Mouse (Mus musculus) forebrain, embryonic 10.5 days (tissue): ENCODE data around the gene Tstd1. TPM values are rescaled to one million over a fixed set of nuclear protein-coding genes. Genes with fewer than 3 reads are reported as not detected.

Experiments used
- DNase-seq: peaks from one replicate; pipeline ENCODE4 v3.0.0-alpha.2; 2017; ENCODE audit warnings: low spot score; ENCODE audit errors: extremely low spot score
- H3K27ac ChIP-seq: fragments of 300-500 bp; sonication (generic); 2 replicates; pipeline ENCODE4 v1.5.1; 2016; ENCODE audit warnings: mild to moderate bottlenecking
- H3K27me3 ChIP-seq: fragments of 300-500 bp; sonication (generic); 2 replicates; pipeline ENCODE4 v1.6.1; 2016; ENCODE audit warnings: mild to moderate bottlenecking; ENCODE audit not compliant: poor library complexity, severe bottlenecking
- H3K36me3 ChIP-seq: fragments of 300-500 bp; sonication (generic); replicated peaks from 2 replicates; pipeline ENCODE4 v1.6.1; 2016; ENCODE audit warnings: mild to moderate bottlenecking, moderate library complexity
- H3K4me1 ChIP-seq: fragments of 300-500 bp; sonication (generic); 2 replicates; pipeline ENCODE4 v1.6.1; 2016
- H3K4me3 ChIP-seq: fragments of 300-500 bp; sonication (generic); 2 replicates; pipeline ENCODE4 v1.5.1; 2016; ENCODE audit warnings: mild to moderate bottlenecking, moderate library complexity
- H3K9me3 ChIP-seq: fragments of 300-500 bp; sonication (generic); 2 replicates; pipeline ENCODE4 v1.6.1; 2016; ENCODE audit warnings: mild to moderate bottlenecking, moderate library complexity
- WGBS: fragments of 180-500 bp; shearing (Covaris S2); methylation state at CpG from one replicate; pipeline ENCODE4 v1.1.7; 2016; 5-methylcytosine and 5-hydroxymethylcytosine counted together
- polyA plus RNA-seq: library from polyadenylated mRNA; unstranded; fragments of >200 nt; fragmentation: Nextera tagmentation; extraction: Ambion mirVana; gene quantifications from 2 replicates; pipeline ENCODE4 v1.2.1, GENCODE M21; 2016

Tstd1 gene
- polyA plus RNA-seq, 1 experiment from 2014 or later: 6.1 TPM

DNA sequence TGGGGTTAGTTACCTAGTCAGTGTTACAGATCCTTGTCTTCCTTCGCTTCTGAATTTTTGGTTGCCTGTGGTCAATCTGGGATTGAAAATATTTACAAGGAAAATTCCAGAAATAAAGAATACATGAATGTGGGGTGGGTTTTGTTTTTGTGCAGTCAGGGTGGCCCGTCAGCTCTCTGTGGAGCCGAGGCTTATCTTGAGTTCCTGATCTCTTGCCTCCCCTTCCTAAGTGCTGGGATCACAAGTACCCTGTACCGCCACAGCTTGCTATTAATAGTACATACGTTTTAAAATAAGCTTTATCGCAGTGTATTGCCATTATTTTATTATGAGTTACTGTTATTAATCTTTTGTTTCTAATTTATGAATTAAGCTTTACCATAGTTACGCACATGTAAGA lies 28.2 kb downstream of the Tstd1 start:
- H3K9me3 ChIP-seq: peaks cover 7% of the 10 kb centered on the region; the same call in 1 of the 2 replicates
- no peaks in the 10 kb centered on the region for H3K36me3 ChIP-seq
- no peaks in the 10 kb centered on the region for H3K4me1 ChIP-seq
- no peaks in the 10 kb centered on the region for H3K27me3 ChIP-seq
- no peak for DNase-seq
- no peak overlapping the region for H3K4me3 ChIP-seq
- WGBS: 88% methylated on average over 7 of the region's 7 CpGs
- no peak overlapping the region for H3K27ac ChIP-seq

DNA sequence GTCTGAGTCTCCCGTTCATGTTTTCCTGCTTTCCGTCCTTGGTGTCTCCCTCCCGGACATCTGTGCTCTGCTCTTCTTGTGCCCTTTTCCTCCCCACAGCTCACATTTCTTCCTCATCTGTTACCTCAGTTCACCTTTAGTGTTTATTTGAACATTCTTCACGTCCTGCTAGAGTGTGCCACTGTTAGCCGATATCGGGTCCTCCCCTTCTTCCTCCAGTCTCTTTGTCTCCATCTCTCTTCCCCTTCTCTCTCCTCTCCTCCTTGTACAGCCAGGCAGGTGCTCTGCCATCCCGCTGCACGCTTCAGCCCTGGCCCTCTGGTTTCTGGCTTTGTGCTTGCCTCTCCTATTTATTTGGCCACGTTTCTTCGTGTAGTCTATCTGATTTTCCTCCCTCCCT lies 29.0 kb downstream of the Tstd1 start:
- H3K27ac ChIP-seq: no peak overlapping the region
- H3K27me3 ChIP-seq: no peaks in the 10 kb centered on the region
- H3K4me3 ChIP-seq: no peak overlapping the region
- 80% methylated on average over 10 of the region's 10 CpGs for WGBS
- no peaks in the 10 kb centered on the region for H3K4me1 ChIP-seq
- peaks cover 7% of the 10 kb centered on the region; the same call in 1 of the 2 replicates for H3K9me3 ChIP-seq
- no peaks in the 10 kb centered on the region for H3K36me3 ChIP-seq
- no peak for DNase-seq

DNA sequence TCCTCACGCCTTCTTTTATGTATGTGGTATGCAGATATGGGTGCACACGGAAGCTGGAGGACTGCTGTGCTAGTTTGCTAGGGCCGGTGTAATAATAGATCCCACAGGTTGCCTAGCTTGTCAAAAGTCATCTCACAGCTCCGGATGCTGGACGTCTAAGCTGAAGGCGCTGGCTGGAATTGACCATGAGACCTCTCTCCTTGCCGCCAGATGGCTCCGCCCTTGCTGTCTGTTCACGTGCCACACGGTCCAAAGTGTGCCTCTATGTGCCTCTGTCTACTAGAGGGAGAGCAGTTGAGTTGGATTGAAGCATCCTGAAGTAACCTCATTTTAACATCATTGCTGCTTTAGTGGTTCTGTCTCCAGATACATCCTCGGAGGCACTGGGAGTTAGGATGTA lies 31.4 kb downstream of the Tstd1 start:
- no peak overlapping the region for H3K4me3 ChIP-seq
- 95% methylated on average over 11 of the region's 11 CpGs for WGBS
- no peaks in the 10 kb centered on the region for H3K27me3 ChIP-seq
- H3K4me1 ChIP-seq: no peaks in the 10 kb centered on the region
- no peaks in the 10 kb centered on the region for H3K36me3 ChIP-seq
- no peak overlapping the region for H3K27ac ChIP-seq
- no peak for DNase-seq
- no peaks in the 10 kb centered on the region for H3K9me3 ChIP-seq

DNA sequence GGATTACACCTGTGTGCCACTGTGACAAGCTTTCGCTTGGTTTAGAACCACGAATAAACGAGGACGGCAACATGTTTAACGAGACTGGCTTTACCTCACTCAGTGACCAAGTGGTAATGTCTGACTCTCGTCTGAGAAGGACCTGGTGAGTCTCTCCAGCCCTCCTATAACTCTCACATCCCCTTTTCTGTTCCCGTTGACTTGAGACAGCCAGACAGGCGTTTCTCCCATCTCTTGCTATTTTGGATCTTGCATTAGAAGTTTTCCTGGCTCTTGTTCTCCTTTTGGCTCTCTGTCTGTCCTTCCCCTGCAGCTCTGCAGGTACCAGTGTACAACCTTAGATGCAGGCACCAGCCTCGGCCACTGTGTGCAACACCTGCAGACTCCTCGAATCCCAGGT lies 32.3 kb downstream of the Tstd1 start:
- H3K27ac ChIP-seq: no peak overlapping the region
- H3K4me3 ChIP-seq: no peak overlapping the region
- H3K4me1 ChIP-seq: no peaks in the 10 kb centered on the region
- no peaks in the 10 kb centered on the region for H3K9me3 ChIP-seq
- 90% methylated on average over 10 of the region's 10 CpGs for WGBS
- no peaks in the 10 kb centered on the region for H3K27me3 ChIP-seq
- H3K36me3 ChIP-seq: no peaks in the 10 kb centered on the region
- DNase-seq: no peak

DNA sequence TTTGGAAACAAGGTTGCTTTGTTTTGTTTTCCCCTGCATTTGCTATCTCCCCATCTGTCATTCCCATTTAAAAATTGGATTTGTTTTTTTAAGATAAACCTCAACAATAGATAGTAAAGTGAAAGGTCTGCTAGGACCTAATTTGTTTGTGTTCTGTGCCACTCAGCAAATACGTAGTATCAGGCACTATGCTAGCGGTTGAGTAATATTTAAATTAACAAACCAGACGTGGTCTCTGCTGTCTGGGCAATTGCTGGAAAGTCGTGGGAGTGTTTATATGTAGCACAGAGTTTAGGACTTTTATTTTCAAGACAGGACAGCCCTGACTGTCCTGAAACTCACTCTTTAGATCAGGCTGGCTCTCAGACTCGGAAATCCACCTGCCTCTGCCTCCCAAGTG lies 33.9 kb downstream of the Tstd1 start:
- DNase-seq: no peak
- WGBS: 84% methylated on average over 5 of the region's 5 CpGs
- Histone ChIP-seq H3K36me3 (no peaks in the 10 kb centered on the region), H3K4me1 (no peaks in the 10 kb centered on the region), H3K4me3 (no peak overlapping the region), H3K9me3 (no peaks in the 10 kb centered on the region), H3K27me3 (no peaks in the 10 kb centered on the region), H3K27ac (no peak overlapping the region)

DNA sequence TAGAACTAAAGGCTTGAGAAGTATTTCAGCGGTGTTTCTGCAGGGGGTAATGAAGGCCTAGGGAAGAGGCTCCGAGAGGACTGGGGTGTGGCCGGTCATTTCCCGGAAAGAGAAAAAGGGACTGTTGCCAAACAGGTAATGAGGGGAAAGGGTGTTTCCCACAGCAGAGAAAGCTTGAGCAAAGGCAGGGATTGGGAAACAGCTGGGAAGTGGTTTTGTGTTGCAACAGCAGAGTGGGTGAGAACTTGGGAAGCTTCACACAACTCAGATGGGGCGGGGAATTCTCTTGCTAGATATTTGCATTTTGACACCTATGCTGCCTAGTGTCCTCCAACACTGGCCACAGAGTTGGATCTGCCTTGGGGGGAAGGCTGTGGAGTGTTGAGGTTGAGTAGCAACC lies 34.3 kb downstream of the Tstd1 start:
- no peak overlapping the region for H3K4me3 ChIP-seq
- H3K4me1 ChIP-seq: no peaks in the 10 kb centered on the region
- WGBS: 88% methylated on average over 5 of the region's 5 CpGs
- H3K27me3 ChIP-seq: no peaks in the 10 kb centered on the region
- H3K9me3 ChIP-seq: no peaks in the 10 kb centered on the region
- no peak for DNase-seq
- H3K27ac ChIP-seq: no peak overlapping the region
- H3K36me3 ChIP-seq: no peaks in the 10 kb centered on the region

DNA sequence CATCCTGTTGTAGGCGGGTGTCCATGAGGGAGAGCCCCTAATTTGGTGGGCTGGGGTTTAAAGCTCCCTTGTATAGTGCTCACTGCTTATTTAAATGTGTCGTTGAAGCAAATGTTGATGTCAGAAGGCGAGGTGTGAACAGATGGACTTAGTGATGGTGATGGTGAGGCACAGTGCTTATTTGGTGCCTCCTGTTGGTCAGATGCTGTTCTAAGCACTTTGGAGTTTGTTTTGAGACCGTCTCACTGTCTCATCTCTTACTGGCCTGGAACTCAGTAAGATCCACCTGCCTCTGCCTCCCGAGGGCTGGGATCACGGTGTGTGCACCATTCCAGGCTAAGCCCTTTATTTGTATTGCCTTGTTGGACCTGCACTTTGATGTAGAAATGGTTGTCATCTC lies 36.3 kb downstream of the Tstd1 start:
- Histone ChIP-seq H3K4me3 (no peak overlapping the region), H3K4me1 (peaks cover 7% of the 10 kb centered on the region), H3K27ac (no peak overlapping the region), H3K27me3 (no peaks in the 10 kb centered on the region), H3K36me3 (no peaks in the 10 kb centered on the region), H3K9me3 (no peaks in the 10 kb centered on the region)
- DNase-seq: no peak
- WGBS: 89% methylated on average over 6 of the region's 6 CpGs

DNA sequence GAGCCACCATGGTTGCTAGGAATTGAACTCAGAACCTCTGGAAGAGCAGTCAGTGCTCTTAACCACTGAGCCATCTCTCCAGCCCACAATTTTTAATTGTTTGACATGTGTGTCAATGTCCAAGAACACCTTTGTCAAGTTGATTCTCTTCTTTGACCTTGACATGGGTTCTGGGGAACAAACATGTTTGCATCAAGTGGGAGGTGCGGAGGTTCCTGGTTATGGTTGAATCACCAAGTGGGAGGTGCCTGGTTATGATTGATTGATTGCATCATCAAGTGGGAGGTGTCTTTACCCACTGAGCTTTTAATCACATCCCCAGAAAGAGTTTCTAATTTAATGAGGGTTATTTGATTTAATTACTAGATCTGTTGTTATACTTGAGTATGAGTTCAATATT lies 38.9 kb downstream of the Tstd1 start:
- H3K9me3 ChIP-seq: no peaks in the 10 kb centered on the region
- WGBS: 96% methylated on average over 1 of the region's 1 CpGs
- H3K27me3 ChIP-seq: no peaks in the 10 kb centered on the region
- no peak for DNase-seq
- H3K27ac ChIP-seq: no peak overlapping the region
- H3K36me3 ChIP-seq: peaks cover 6% of the 10 kb centered on the region; the same call in 1 of the 2 replicates
- H3K4me3 ChIP-seq: no peak overlapping the region
- H3K4me1 ChIP-seq: peaks cover 17% of the 10 kb centered on the region

DNA sequence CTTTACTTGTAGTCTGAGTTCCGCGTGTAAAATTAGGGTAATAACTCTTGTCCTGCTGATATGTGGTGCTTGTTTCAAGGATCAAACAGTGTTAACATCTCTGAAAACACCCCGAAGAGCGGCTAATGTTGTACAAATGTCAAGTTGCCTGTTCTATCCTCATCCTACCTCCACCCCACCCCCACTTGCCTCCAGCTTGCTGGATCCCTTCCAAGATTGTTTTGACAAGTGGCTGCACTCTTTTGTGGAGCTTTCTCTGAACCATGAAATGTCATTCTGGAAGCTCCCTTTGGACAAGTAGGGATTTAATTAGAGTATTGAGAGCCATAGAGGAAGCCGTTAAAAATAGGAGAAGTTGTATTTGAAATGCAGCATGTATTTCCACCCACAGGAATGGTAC lies 41.1 kb downstream of the Tstd1 start:
- Histone ChIP-seq H3K9me3 (no peaks in the 10 kb centered on the region; the same call in 1 of the 2 replicates), H3K36me3 (peaks cover 10% of the 10 kb centered on the region; the same call in 1 of the 2 replicates), H3K27me3 (no peaks in the 10 kb centered on the region), H3K4me1 (peaks cover 17% of the 10 kb centered on the region), H3K27ac (peak overlapping the region; percentile 27; the same call in 1 of the 2 replicates), H3K4me3 (no peak overlapping the region; the same call in 1 of the 2 replicates)
- 60% methylated on average over 5 of the region's 5 CpGs for WGBS
- no peak for DNase-seq

DNA sequence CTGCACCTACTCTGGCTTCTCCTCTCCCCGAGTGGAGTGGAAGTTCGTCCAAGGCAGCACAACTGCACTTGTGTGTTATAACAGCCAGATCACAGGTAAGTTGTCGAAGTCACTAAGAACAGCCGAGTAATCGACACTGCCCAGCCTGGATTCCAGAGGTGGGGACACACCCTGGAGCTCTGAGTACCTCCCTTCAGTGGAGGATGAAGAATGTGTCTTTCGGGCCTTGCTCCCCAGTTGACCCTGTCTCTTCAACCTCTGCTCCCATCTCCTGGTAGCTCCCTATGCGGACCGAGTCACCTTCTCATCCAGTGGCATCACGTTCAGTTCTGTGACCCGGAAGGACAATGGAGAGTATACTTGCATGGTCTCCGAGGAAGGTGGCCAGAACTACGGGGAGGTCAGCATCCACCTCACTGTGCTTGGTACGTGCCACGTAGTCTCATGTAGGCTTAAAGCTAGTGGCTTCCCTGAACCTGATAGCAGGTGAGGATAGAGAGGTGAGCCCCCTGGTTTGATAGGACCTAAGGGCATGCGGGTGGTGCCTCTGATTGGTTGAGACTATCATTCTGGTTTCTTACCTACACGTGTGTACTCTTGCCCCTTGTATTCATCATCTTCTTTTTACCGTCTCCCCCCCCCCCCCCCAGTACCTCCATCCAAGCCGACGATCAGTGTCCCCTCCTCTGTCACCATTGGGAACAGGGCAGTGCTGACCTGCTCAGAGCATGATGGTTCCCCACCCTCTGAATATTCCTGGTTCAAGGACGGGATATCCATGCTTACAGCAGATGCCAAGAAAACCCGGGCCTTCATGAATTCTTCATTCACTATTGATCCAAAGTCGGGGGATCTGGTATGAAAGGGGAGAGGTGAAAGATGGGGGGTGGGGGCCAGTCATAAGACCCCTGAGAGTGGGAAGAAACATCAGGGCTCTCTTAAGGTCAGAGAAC lies 42.2 kb downstream of the Tstd1 start:
- DNase-seq: no peak
- WGBS: 91% methylated on average over 22 of the region's 22 CpGs
- H3K27ac ChIP-seq: peak overlapping the region; percentile 27; the same call in 1 of the 2 replicates

DNA sequence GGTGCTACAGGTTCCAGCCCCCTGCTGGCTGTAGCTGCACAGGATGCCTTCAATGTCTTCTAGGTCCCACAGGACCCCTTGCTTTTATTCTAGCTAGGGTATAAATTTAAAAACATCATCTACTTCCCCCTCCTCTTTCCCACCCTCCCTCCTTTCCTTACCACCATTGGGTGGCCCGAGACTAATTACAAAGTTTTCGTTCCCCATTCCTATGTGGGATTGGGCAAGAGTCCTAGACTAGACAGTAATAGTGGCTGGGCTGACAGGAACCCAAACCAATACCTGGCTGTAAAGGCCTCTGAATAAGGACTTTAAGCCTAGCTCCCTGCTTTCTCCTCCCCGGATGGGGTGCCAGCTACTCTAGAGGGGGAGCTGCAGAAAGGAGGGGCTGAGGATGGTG lies 44.5 kb downstream of the Tstd1 start:
- WGBS: 93% methylated on average over 3 of the region's 3 CpGs
- no peak for DNase-seq

More for the DNA sequence above, 42.2 kb downstream of the Tstd1 start:
- H3K4me1 ChIP-seq: peaks cover 17% of the 10 kb centered on the region
- no peaks in the 10 kb centered on the region; the same call in 1 of the 2 replicates for H3K9me3 ChIP-seq
- peaks cover 10% of the 10 kb centered on the region; the same call in 1 of the 2 replicates for H3K36me3 ChIP-seq
- H3K27me3 ChIP-seq: no peaks in the 10 kb centered on the region
- no peak overlapping the region; the same call in 1 of the 2 replicates for H3K4me3 ChIP-seq

DNA sequence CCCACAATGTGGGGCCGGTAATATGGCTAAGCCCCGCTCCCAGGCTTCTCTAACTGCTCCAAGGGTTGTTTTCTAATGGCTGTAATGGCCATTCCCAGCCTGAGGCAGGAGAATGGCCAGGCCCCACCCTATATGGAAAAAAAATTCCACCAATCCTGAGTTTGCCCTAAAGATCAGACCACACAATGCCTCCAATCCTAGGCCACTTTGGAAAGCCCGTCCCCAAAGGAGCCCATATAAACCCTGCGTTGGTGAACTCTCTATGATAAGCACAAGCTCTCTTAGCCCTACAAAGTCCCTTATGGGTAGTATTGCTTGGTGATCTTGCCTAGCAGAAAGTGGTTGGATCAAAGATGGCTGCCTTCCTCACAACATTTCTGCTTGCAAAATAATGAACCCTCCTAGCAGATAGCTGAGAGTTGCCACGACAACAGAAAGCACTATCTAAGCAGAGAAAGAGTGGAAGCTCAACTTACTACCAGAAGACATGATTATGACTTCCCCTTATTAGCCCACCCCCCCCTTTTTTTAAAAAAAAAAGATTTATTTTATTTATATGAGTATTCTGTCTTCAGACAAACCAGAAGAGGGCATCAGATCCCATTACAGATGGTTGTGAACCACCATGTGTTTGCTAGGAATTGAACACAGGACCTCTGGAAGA lies 47.2 kb downstream of the Tstd1 start:
- 91% methylated on average over 5 of the region's 5 CpGs for WGBS
- H3K4me1 ChIP-seq: 0 out of 2 replicates have a peak, but pooled peaks cover under 1% of the 10 kb centered on the region
- H3K27ac ChIP-seq: no peak overlapping the region

More for the DNA sequence above, 44.5 kb downstream of the Tstd1 start:
- peaks cover 10% of the 10 kb centered on the region; the same call in 1 of the 2 replicates for H3K36me3 ChIP-seq
- no peaks in the 10 kb centered on the region; the same call in 1 of the 2 replicates for H3K9me3 ChIP-seq
- no peak overlapping the region for H3K4me3 ChIP-seq
- H3K27ac ChIP-seq: no peak overlapping the region
- peaks cover 17% of the 10 kb centered on the region for H3K4me1 ChIP-seq
- no peaks in the 10 kb centered on the region for H3K27me3 ChIP-seq

More for the DNA sequence above, 47.2 kb downstream of the Tstd1 start:
- DNase-seq: no peak
- H3K9me3 ChIP-seq: no peaks in the 10 kb centered on the region; the same call in 1 of the 2 replicates
- no peak overlapping the region for H3K4me3 ChIP-seq
- H3K27me3 ChIP-seq: no peaks in the 10 kb centered on the region
- peaks cover 10% of the 10 kb centered on the region; the same call in 1 of the 2 replicates for H3K36me3 ChIP-seq
